Mouse (Mus musculus): ENCODE measurements around the gene Siglece. TPM values are rescaled to one million over a fixed set of nuclear protein-coding genes. Genes with fewer than 3 reads are reported as not detected.
"Not testable (repeated sequence)": the region's sequence is repeated elsewhere in the genome, so short reads cannot be mapped to it uniquely, and the experiment has no call there.

Siglece gene
- total RNA-seq (2014; rRNA removed) (not detected in 2 replicates), polyA plus RNA-seq (2015; fragmentation: Nextera tagmentation; extraction: Ambion mirVana) (0.43 TPM in 1 of 2 replicates, not detected in the other)

DNA sequence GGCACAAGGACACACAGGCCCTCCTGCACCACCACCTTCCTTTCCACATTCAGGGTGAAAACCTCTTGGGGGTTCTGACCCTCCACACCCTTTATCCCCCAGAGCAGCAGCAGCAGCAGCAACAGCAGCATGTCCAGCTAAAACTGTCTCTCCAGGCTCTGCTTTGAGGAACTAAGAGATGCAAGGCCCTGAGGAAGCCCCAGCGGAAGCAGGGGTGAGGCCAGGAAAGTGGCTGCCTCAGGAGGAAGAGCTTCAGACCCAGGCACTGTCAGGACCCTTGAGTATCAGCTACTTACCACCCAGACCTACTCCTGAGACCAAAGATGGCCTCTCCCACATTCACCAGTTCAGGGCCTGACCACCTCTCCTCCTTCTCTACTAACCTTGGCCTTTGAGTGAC, at the start of gene Siglece:
Siglece (minus strand) TSS at position 160 of the 400 bp plus-strand sequence.
- H3K36me3 ChIP-seq (ENCODE audit: insufficient read depth, low read length), result no peaks in the 10 kb centered on the region
- H3K4me3 ChIP-seq (ENCODE audit: low read depth, low read length), result no peak within 1 kb of the TSS
- no peak within 1 kb of the TSS for H3K27ac ChIP-seq (ENCODE audit: low read depth, low read length)
- ATAC-seq (ENCODE audit: low FRiP score) (no peak), DNase-seq (ENCODE audit: low spot score) (no peak)
- no peaks in the 10 kb centered on the region for H3K9me3 ChIP-seq (ENCODE audit: low read length)
- no peaks in the 10 kb centered on the region for H3K27me3 ChIP-seq (ENCODE audit: insufficient read depth, low read length)
- H3K9ac ChIP-seq (replicated peaks; ENCODE audit: low read length, poor library complexity, severe bottlenecking), result no peak within 1 kb of the TSS
- 50% methylated on average over 1 of the region's 1 CpGs for WGBS
- H3K4me1 ChIP-seq (ENCODE audit: insufficient read depth, low read length), result no peaks in the 10 kb centered on the region
- H3K4me2 ChIP-seq (ENCODE audit: low read depth, low read length, poor library complexity, severe bottlenecking), result no peak within 1 kb of the TSS
- no peak for TF ChIP-seq CTCF (IDR thresholded peaks at IDR 0.05)

DNA sequence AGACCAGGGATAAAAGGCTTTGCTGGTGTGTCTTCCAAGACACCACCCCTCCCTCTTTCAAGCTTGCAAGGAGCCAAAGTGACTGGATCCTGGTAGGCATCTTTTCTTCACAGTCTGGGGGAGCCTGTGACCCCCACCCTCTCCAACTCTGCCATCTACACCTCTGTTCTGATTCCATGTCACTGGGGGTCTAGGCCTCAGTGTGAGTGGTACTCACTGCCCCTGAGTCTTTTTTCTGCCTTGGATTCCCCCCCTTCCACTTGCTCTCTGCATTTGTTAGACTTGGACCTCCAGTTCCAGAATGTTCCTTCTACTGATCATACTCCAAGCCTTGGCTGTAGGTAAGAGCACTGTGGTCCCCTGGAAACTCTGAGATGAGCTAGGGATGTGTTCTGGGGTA, 30.2 kb upstream of the Siglece start, which contains the start of gene Klk14:
Klk14 (plus strand) TSS at position 301 of the 400 bp plus-strand sequence.
- ATAC-seq (ENCODE audit: low FRiP score) (no peak), DNase-seq (ENCODE audit: low spot score) (no peak)
- Histone ChIP-seq H3K27ac (ENCODE audit: low read depth, low read length) (no peak within 1 kb of the TSS), H3K4me2 (ENCODE audit: low read depth, low read length, poor library complexity, severe bottlenecking) (no peak within 1 kb of the TSS), H3K36me3 (ENCODE audit: insufficient read depth, low read length) (no peaks in the 10 kb centered on the region), H3K9me3 (ENCODE audit: low read length) (no peaks in the 10 kb centered on the region), H3K4me1 (ENCODE audit: insufficient read depth, low read length) (no peaks in the 10 kb centered on the region), H3K9ac (replicated peaks; ENCODE audit: low read length, poor library complexity, severe bottlenecking) (no peak within 1 kb of the TSS), H3K4me3 (ENCODE audit: low read depth, low read length) (no peak within 1 kb of the TSS), H3K27me3 (ENCODE audit: insufficient read depth, low read length) (no peaks in the 10 kb centered on the region)
- no peak for TF ChIP-seq CTCF (IDR thresholded peaks at IDR 0.05)

DNA sequence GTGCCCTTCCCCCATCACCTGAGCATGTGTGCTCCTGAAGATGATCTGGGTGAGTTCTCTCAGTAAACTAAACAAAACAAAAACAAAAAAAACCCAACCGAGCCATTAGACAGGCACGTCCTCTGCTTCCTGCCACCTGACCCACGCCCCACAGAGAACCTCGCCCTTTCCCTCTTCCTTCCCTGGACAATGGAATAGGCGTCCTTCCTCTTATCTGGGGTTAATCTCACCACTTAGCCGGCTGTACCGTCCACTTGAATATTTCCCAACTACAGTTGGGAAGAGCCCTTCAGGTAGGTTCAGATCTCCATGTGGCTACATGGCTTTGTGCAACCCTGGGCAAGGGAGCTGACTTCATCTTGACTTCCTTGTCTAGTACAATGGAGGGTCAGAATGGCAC, 25.1 kb upstream of the Siglece start:
- no peak overlapping the region for H3K9ac ChIP-seq (replicated peaks; ENCODE audit: low read length, poor library complexity, severe bottlenecking)
- TF ChIP-seq CTCF (IDR thresholded peaks at IDR 0.05), result no peak
- ATAC-seq (ENCODE audit: low FRiP score) (no peak), DNase-seq (ENCODE audit: low spot score) (no peak)
- no peaks in the 10 kb centered on the region for H3K36me3 ChIP-seq (ENCODE audit: insufficient read depth, low read length)
- H3K4me2 ChIP-seq (ENCODE audit: low read depth, low read length, poor library complexity, severe bottlenecking), result no peak overlapping the region
- 71% methylated on average over 7 of the region's 7 CpGs for WGBS
- no peaks in the 10 kb centered on the region for H3K4me1 ChIP-seq (ENCODE audit: insufficient read depth, low read length)
- H3K9me3 ChIP-seq (ENCODE audit: low read length), result no peaks in the 10 kb centered on the region
- H3K27me3 ChIP-seq (ENCODE audit: insufficient read depth, low read length), result no peaks in the 10 kb centered on the region
- H3K27ac ChIP-seq (ENCODE audit: low read depth, low read length), result no peak overlapping the region
- no peak overlapping the region for H3K4me3 ChIP-seq (ENCODE audit: low read depth, low read length)

DNA sequence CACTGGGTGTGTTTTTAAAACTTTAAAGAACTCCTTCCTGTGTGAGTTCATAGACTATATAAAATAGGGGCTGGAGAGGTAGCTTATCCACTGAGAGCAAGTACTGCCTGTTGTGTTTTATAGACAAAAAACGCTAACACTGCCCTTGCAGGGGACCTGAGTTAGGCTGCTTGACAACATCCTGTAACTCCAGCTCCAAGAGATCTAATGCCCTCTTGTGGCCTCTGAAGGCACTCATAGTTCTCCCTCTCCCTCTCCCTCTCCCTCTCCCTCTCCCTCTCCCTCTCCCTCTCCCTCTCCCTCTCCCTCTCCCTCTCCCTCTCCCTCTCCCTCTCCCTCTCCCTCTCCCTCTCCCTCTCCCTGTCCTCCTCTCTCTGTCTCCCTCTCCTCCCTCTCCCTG, 22.6 kb upstream of the Siglece start:
- not testable (repeated sequence) for H3K27ac ChIP-seq (ENCODE audit: low read depth, low read length); H3K36me3 ChIP-seq (ENCODE audit: insufficient read depth, low read length); H3K27me3 ChIP-seq (ENCODE audit: insufficient read depth, low read length); H3K4me2 ChIP-seq (ENCODE audit: low read depth, low read length, poor library complexity, severe bottlenecking); H3K4me1 ChIP-seq (ENCODE audit: insufficient read depth, low read length); ATAC-seq (ENCODE audit: low FRiP score); H3K4me3 ChIP-seq (ENCODE audit: low read depth, low read length); H3K9ac ChIP-seq (replicated peaks; ENCODE audit: low read length, poor library complexity, severe bottlenecking); H3K9me3 ChIP-seq (ENCODE audit: low read length)
- peak; percentile 15 for DNase-seq (ENCODE audit: low spot score)
- peak; percentile 43 for TF ChIP-seq CTCF (IDR thresholded peaks at IDR 0.05)
- WGBS, result 0% methylated on average over 1 of the region's 1 CpGs

DNA sequence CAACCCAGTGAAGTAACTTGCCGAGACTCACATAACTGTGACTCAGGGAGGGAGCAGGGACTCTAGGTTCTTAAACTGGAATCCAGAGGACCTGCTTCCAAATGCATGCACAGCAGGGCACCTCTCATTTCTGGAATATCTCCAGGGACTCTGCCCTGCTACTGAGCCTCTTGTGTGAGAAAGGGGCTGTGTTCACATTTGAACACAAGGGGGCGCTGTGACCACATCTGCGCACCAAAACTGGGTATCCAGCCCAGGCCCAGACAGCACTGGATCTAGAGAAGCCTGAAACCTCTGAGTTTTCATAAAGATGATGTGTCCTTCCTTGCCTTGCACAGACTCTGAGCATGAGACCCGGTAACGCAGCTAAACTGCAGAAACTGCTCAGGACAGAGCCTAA, 21.0 kb upstream of the Siglece start:
- 0 out of 2 replicates have a peak, but pooled peaks cover 5% of the 10 kb centered on the region for H3K9me3 ChIP-seq (ENCODE audit: low read length)
- no peak overlapping the region for H3K9ac ChIP-seq (replicated peaks; ENCODE audit: low read length, poor library complexity, severe bottlenecking)
- TF ChIP-seq CTCF (IDR thresholded peaks at IDR 0.05), result peak; percentile 88
- peak; percentile 66 for DNase-seq (ENCODE audit: low spot score)
- H3K4me3 ChIP-seq (ENCODE audit: low read depth, low read length), result no peak overlapping the region
- WGBS, result 15% methylated on average over 5 of the region's 5 CpGs
- peaks cover 17% of the 10 kb centered on the region for H3K36me3 ChIP-seq (ENCODE audit: insufficient read depth, low read length)
- no peaks in the 10 kb centered on the region for H3K4me1 ChIP-seq (ENCODE audit: insufficient read depth, low read length)
- H3K27ac ChIP-seq (ENCODE audit: low read depth, low read length), result no peak overlapping the region
- no peak overlapping the region for H3K4me2 ChIP-seq (ENCODE audit: low read depth, low read length, poor library complexity, severe bottlenecking)
- no peaks in the 10 kb centered on the region for H3K27me3 ChIP-seq (ENCODE audit: insufficient read depth, low read length)
- peak; percentile 64 for ATAC-seq (ENCODE audit: low FRiP score)

DNA sequence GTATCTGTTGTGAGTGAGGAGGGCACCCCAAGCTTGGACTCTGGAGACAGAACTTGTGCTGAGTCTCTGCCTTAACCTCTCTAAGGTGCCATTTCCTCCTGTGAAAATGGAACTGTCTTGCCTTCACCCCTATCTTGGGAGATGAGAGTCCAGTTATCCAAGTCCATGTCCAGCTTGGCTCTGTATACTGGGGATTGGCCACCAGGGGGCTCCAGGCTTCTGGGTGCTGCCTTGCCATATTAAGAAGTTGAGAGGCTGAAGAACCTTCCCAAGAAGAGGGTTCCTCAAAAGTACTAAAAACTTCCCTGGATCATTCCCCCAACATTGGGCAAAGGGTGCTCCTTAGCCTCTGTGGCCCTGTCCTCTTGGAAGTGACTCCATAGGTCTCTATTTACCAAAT, 18.6 kb upstream of the Siglece start:
- Histone ChIP-seq H3K4me2 (ENCODE audit: low read depth, low read length, poor library complexity, severe bottlenecking) (no peak overlapping the region), H3K9ac (replicated peaks; ENCODE audit: low read length, poor library complexity, severe bottlenecking) (no peak overlapping the region), H3K27ac (ENCODE audit: low read depth, low read length) (no peak overlapping the region), H3K9me3 (ENCODE audit: low read length) (0 out of 2 replicates have a peak, but pooled peaks cover 5% of the 10 kb centered on the region), H3K4me3 (ENCODE audit: low read depth, low read length) (no peak overlapping the region), H3K36me3 (ENCODE audit: insufficient read depth, low read length) (peaks cover 30% of the 10 kb centered on the region), H3K27me3 (ENCODE audit: insufficient read depth, low read length) (no peaks in the 10 kb centered on the region), H3K4me1 (ENCODE audit: insufficient read depth, low read length) (no peaks in the 10 kb centered on the region)
- no peak for ATAC-seq (ENCODE audit: low FRiP score)
- peak; percentile 10 for DNase-seq (ENCODE audit: low spot score)
- TF ChIP-seq CTCF (IDR thresholded peaks at IDR 0.05), result peak; percentile 65

Data from midbrain, postnatal 0 days (tissue).